Mouse (Mus musculus): ENCODE measurements around the gene Rai1. TPM values are rescaled to one million over a fixed set of nuclear protein-coding genes. Genes with fewer than 3 reads are reported as not detected.

Rai1 gene
- polyA plus RNA-seq, 1 experiment from 2014 or later = 31.0 TPM

DNA sequence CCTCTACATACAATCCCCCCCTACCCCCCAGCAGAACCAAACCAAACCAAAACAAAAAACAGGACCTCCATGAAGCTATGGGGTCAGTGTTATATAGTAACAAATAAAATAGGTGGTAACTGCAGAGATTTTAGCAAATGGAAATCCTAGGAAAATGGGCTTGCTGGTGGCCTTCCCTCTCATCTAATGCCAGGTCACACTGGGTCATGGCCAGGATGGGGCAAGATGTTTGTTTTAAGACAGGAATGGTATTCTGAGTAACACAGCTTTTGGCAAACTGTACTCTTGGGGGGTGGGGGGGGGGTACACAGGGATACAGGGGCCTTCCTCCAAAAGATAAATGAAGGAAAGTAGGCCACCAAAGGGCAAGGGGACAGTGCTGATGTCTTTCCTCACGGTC is 57.7 kb downstream of the Rai1 start:
- H3K4me3 ChIP-seq = no peak overlapping the region
- H3K4me1 ChIP-seq (replicated peaks) = peaks cover 63% of the 10 kb centered on the region
- WGBS = 90% methylated on average over 1 of the region's 1 CpGs
- no peak overlapping the region for H3K27ac ChIP-seq
- no peaks in the 10 kb centered on the region for H3K27me3 ChIP-seq (ENCODE audit: insufficient read depth, poor library complexity, severe bottlenecking)
- no peak for DNase-seq (ENCODE audit: low spot score)
- no peaks in the 10 kb centered on the region for H3K9me3 ChIP-seq
- peaks cover 62% of the 10 kb centered on the region for H3K36me3 ChIP-seq

GRCm38 (mm10) chr11:60163362-60163761 is 58.5 kb downstream of the Rai1 start:
- Histone ChIP-seq H3K4me3 (no peak overlapping the region), H3K9me3 (no peaks in the 10 kb centered on the region), H3K4me1 (replicated peaks) (peaks cover 71% of the 10 kb centered on the region), H3K27ac (0 out of 2 replicates have a peak overlapping the region, but pooled peaks have one; percentile 5), H3K27me3 (ENCODE audit: insufficient read depth, poor library complexity, severe bottlenecking) (no peaks in the 10 kb centered on the region), H3K36me3 (peaks cover 54% of the 10 kb centered on the region)
- 93% methylated on average over 4 of the region's 4 CpGs for WGBS
- DNase-seq (ENCODE audit: low spot score) = no peak

DNA sequence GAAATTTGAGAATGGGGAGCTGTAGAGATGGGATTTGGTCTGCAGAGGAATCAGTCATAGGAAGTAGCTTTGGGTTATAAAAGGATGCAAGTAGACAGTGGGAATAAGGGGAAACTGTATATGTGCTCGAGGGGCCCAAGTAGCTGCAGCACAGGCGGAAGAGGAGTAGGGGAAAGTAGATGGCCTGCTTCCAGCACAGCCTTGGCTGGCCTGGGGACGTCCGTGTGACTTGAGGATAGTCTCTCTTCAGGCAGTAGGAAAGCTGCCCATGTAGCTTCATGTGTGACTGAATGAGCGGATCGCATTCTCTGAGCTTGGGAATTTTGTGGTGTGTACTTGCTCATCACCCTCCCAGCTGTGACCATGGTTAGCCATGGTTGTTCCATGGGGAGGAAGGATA is 59.6 kb downstream of the Rai1 start:
- Histone ChIP-seq H3K4me3 (no peak overlapping the region), H3K27ac (no peak overlapping the region), H3K36me3 (peaks cover 48% of the 10 kb centered on the region), H3K9me3 (no peaks in the 10 kb centered on the region), H3K4me1 (replicated peaks) (peaks cover 79% of the 10 kb centered on the region), H3K27me3 (ENCODE audit: insufficient read depth, poor library complexity, severe bottlenecking) (no peaks in the 10 kb centered on the region)
- DNase-seq (ENCODE audit: low spot score) = no peak
- WGBS = 94% methylated on average over 6 of the region's 6 CpGs

DNA sequence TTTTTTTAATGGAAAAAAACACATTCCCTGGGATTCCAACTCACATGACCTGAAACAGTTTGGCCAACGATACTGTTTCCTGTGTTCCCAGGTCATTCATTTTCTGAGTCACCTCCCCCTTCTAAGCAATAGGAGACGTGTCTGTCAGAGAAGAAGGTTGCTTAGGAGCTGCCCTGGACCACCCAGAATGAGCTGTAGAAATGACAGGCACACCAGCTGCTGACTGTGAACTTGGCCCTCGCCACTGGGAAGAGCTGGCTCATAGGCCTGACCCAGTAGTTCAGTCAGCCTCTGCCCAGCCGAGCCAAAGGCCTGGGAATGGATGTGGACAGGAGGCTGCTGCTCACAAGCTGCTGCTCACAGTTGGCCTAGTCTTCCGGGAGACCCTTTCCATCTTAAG is 60.3 kb downstream of the Rai1 start:
- Histone ChIP-seq H3K27me3 (ENCODE audit: insufficient read depth, poor library complexity, severe bottlenecking) (no peaks in the 10 kb centered on the region), H3K27ac (no peak overlapping the region), H3K36me3 (peaks cover 48% of the 10 kb centered on the region), H3K4me1 (replicated peaks) (peaks cover 79% of the 10 kb centered on the region), H3K9me3 (no peaks in the 10 kb centered on the region), H3K4me3 (no peak overlapping the region)
- peak; percentile 51 for DNase-seq (ENCODE audit: low spot score)
- WGBS = 50% methylated on average over 5 of the region's 5 CpGs

- H3K36me3 ChIP-seq = peaks cover 28% of the 10 kb centered on the region
- H3K9me3 ChIP-seq = no peaks in the 10 kb centered on the region
- WGBS = 56% methylated on average over 9 of the region's 9 CpGs
- peaks cover under 1% of the 10 kb centered on the region; the same call in 1 of the 2 replicates for H3K27me3 ChIP-seq (ENCODE audit: insufficient read depth, poor library complexity, severe bottlenecking)
- no peak for DNase-seq (ENCODE audit: low spot score)
- H3K27ac ChIP-seq = peak overlapping the region; percentile 62; the same call in 1 of the 2 replicates
- H3K4me3 ChIP-seq = no peak overlapping the region
- peaks cover 60% of the 10 kb centered on the region for H3K4me1 ChIP-seq (replicated peaks)
Measured at GRCm38 (mm10) chr11:60168780-60169179, 64.0 kb downstream of the Rai1 start.

GRCm38 (mm10) chr11:60172074-60172473 is 67.3 kb downstream of the Rai1 start:
- no peak for DNase-seq (ENCODE audit: low spot score)
- peaks cover 10% of the 10 kb centered on the region; the same call in 1 of the 2 replicates for H3K27me3 ChIP-seq (ENCODE audit: insufficient read depth, poor library complexity, severe bottlenecking)
- H3K27ac ChIP-seq = no peak overlapping the region
- WGBS = 83% methylated on average over 3 of the region's 3 CpGs
- peaks cover 25% of the 10 kb centered on the region for H3K36me3 ChIP-seq
- peaks cover 69% of the 10 kb centered on the region for H3K4me1 ChIP-seq (replicated peaks)
- no peaks in the 10 kb centered on the region for H3K9me3 ChIP-seq
- no peak overlapping the region for H3K4me3 ChIP-seq

GRCm38 (mm10) chr11:60173606-60174184 is 68.9 kb downstream of the Rai1 start:
- H3K27me3 ChIP-seq (ENCODE audit: insufficient read depth, poor library complexity, severe bottlenecking) = peaks cover 10% of the 10 kb centered on the region; the same call in 1 of the 2 replicates
- H3K27ac ChIP-seq = no peak overlapping the region
- no peaks in the 10 kb centered on the region for H3K9me3 ChIP-seq
- peaks cover 29% of the 10 kb centered on the region for H3K36me3 ChIP-seq
- WGBS = 84% methylated on average over 10 of the region's 10 CpGs
- DNase-seq (ENCODE audit: low spot score) = no peak
- peaks cover 69% of the 10 kb centered on the region for H3K4me1 ChIP-seq (replicated peaks)
- H3K4me3 ChIP-seq = no peak overlapping the region

GRCm38 (mm10) chr11:60175371-60176181 is 70.8 kb downstream of the Rai1 start:
- H3K9me3 ChIP-seq = no peaks in the 10 kb centered on the region
- H3K27ac ChIP-seq = peak overlapping the region; percentile 90
- H3K4me1 ChIP-seq (replicated peaks) = peaks cover 81% of the 10 kb centered on the region
- H3K27me3 ChIP-seq (ENCODE audit: insufficient read depth, poor library complexity, severe bottlenecking) = peaks cover 10% of the 10 kb centered on the region; the same call in 1 of the 2 replicates
- peak overlapping the region; percentile 67 for H3K4me3 ChIP-seq
- DNase-seq (ENCODE audit: low spot score) = peak; percentile 66
- under 1% methylated on average over 66 of the region's 66 CpGs for WGBS
- peaks cover 21% of the 10 kb centered on the region for H3K36me3 ChIP-seq

DNA sequence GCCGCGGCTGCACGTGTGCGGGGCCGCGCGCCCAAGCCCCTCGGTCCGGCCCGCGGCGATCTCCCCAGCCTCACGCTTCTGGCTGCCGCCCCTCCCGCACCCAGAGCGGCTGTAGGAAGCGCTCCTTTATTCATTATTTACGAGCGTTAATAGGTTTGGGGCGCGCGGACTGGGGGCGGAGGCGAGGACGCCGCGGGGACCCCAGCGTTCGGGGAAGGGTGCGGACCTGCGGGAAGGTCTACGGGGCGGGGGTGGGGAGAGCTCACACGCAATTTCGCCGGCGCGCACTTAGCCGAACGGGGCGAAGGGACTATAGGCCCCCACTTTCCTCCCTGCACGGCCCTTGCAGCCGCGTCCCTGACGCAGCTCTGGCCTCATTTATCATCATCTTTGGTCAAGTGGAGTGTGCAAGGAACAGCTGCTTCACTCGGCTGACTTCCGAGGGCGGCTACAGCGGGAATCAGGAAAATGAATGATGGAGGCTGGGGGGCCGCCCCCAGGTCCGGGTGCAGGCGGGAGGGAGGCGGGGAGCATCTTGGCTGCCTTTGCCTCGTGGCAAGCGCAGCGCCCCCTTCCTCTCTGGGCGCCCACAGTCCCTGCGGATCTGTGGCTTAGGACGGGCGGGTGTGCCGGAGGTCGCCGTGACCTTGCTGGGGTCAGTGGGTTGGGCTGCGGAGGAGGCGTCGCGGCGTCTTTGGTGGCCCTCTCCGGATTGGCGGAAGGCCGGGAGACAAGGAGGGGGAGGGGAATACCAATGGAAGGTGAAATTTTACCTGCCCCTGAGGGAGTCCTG is 71.6 kb downstream of the Rai1 start:
- WGBS = under 1% methylated on average over 71 of the region's 71 CpGs
- Histone ChIP-seq H3K27ac (peak overlapping the region; percentile 90), H3K27me3 (ENCODE audit: insufficient read depth, poor library complexity, severe bottlenecking) (peaks cover 10% of the 10 kb centered on the region; the same call in 1 of the 2 replicates), H3K36me3 (peaks cover 20% of the 10 kb centered on the region; the same call in 1 of the 2 replicates), H3K4me3 (peak overlapping the region; percentile 67), H3K9me3 (no peaks in the 10 kb centered on the region), H3K4me1 (replicated peaks) (peaks cover 86% of the 10 kb centered on the region)
- DNase-seq (ENCODE audit: low spot score) = peak; percentile 84

DNA sequence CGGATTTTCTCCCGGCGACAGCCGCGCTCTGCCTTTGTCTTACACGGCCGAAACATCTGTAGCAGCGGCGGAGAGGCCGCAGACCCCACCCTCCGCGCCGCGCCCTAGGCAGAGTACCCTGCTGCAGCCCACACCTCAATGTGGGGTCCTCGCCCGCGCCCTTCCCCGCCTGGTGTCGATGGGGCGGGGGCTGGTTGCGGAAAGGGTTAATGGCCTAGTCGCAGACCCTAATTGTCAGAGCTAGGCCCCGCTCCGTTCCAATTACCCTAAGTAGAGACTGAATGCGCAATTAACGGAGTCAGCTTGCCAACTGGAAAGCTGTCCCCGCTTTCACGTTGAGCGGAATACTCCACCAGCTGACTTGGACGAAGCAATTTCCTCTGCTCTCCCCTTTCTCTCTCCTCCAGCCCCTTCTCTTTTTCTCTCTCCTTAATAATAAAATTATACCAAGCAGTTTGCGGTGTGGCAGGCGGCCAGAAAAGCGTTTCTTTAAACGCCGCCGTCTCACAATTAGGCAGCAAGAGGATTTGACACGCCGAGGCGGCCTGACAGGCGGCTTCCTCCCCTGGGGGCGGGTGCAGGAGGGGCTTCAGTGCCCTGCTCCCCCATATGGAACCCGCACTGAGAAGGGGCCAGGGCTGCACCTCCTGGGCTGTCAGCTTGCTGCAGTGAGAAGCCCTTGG is 72.3 kb downstream of the Rai1 start:
- Histone ChIP-seq H3K4me3 (peak overlapping the region; percentile 67), H3K36me3 (peaks cover 20% of the 10 kb centered on the region; the same call in 1 of the 2 replicates), H3K27ac (peak overlapping the region; percentile 90), H3K9me3 (no peaks in the 10 kb centered on the region), H3K27me3 (ENCODE audit: insufficient read depth, poor library complexity, severe bottlenecking) (peaks cover 10% of the 10 kb centered on the region; the same call in 1 of the 2 replicates), H3K4me1 (replicated peaks) (peaks cover 94% of the 10 kb centered on the region)
- peak; percentile 54 for DNase-seq (ENCODE audit: low spot score)
- 1% methylated on average over 42 of the region's 42 CpGs for WGBS

- H3K9me3 ChIP-seq = no peaks in the 10 kb centered on the region
- DNase-seq (ENCODE audit: low spot score) = no peak
- peak overlapping the region; percentile 90 for H3K27ac ChIP-seq
- 62% methylated on average over 6 of the region's 6 CpGs for WGBS
- H3K4me3 ChIP-seq = peak overlapping the region; percentile 67
- peaks cover 10% of the 10 kb centered on the region; the same call in 1 of the 2 replicates for H3K27me3 ChIP-seq (ENCODE audit: insufficient read depth, poor library complexity, severe bottlenecking)
- H3K36me3 ChIP-seq = peaks cover 20% of the 10 kb centered on the region; the same call in 1 of the 2 replicates
- peaks cover 99% of the 10 kb centered on the region for H3K4me1 ChIP-seq (replicated peaks)
Measured at GRCm38 (mm10) chr11:60178005-60178404, 73.2 kb downstream of the Rai1 start.

DNA sequence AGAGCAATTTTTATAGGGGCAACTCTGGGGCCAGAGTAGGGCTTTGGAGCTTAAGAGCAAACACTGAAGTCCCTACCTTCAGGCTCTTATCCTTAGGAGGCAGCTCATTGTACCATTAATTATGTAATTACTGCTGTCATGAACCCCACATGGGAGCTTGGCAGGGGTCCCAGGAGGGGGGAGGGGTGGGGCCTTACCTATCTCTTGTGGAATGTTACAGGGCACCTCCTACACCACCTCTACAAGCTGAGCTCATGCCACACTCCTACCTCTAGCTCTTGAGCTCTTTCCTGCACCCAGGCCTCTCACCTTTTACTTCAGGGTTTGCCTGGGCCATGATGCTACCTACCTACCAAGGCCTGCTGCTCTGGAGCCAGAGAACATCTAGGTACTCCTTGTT is 73.7 kb downstream of the Rai1 start:
- Histone ChIP-seq H3K27me3 (ENCODE audit: insufficient read depth, poor library complexity, severe bottlenecking) (peaks cover 10% of the 10 kb centered on the region; the same call in 1 of the 2 replicates), H3K4me3 (no peak overlapping the region), H3K9me3 (no peaks in the 10 kb centered on the region), H3K36me3 (peaks cover 20% of the 10 kb centered on the region; the same call in 1 of the 2 replicates), H3K4me1 (replicated peaks) (peaks cover 99% of the 10 kb centered on the region), H3K27ac (peak overlapping the region; percentile 90)
- no peak for DNase-seq (ENCODE audit: low spot score)
